9 mouse cellular contexts compared by ENCODE assay signal in the genomic region with DNA sequence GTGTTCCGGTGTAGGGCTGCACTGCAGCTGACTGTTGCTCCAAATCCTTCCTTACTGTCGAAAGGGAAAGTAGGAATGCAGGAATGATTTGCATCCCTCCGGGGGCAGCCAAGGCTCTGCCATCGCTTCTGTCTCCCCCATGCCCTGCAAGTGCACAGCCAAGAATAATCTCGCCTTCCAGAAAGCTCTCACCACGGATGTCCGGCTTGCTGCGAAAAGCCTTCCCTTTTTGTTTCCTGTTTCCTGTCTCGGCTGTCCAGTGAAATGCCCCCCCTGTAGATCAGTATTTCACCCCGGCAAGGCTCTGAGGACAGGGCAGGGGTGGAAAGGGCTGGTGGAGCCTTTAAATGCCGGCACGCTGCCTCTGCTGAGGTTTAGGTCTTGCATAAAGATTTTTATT. TPM values are rescaled to one million over a fixed set of nuclear protein-coding genes. Genes with fewer than 3 reads are reported as not detected.
DNase-seq lines count a peak whose midpoint lies in the region; ATAC-seq and TF ChIP-seq lines count a peak whose summit lies in the region.
"Had no signal": no experiment of that assay in that cellular context is flagged by ENCODE, and none has a peak within 500 bp of the region (broad histone marks: within the 10 kb centered on the region; RNA-seq: fewer than 3 reads in every experiment).

No protein-coding gene starts in this region.

- H3K4me1 ChIP-seq in bone marrow macrophage, adult 2 months (ENCODE audit: control insufficient read depth, insufficient read depth, low read length), result peaks cover 22% of the 10 kb centered on the region
- peaks cover 17% of the 10 kb centered on the region for H3K4me1 ChIP-seq in heart, embryonic 16.5 days (ENCODE audit: control insufficient read depth, insufficient read depth, low read length)
- H3K4me1 ChIP-seq in liver, embryonic 15.5 days (replicated peaks), result peaks cover 80% of the 10 kb centered on the region

- peak overlapping the region; percentile 55 for H3K4me2 ChIP-seq in heart, embryonic 16.5 days (ENCODE audit: low read depth, low read length)
- peak overlapping the region; percentile 65 for H3K4me2 ChIP-seq in liver, embryonic 15.5 days

- H3K36me3 ChIP-seq in heart, embryonic 16.5 days (ENCODE audit: control insufficient read depth, insufficient read depth), result no peaks in the 10 kb centered on the region
- no peaks in the 10 kb centered on the region for H3K36me3 ChIP-seq in liver, embryonic 15.5 days (replicated peaks)

- H3K9me3 ChIP-seq in heart, embryonic 16.5 days (replicated peaks; ENCODE audit: control insufficient read depth, low read length), result no peaks in the 10 kb centered on the region
- no peaks in the 10 kb centered on the region for H3K9me3 ChIP-seq in liver, embryonic 15.5 days (replicated peaks)

- DNase-seq in heart, adult 8-10 months (ENCODE audit: low spot score), result peak; percentile 43
- DNase-seq in heart, postnatal 4 days, result no peak
- no peak for DNase-seq in adrenal gland, postnatal 36 days
- no peak for DNase-seq in layer of hippocampus, adult 11-12 months (ENCODE audit: low spot score)
- no peak for DNase-seq in layer of hippocampus, adult 18-20 months (ENCODE audit: low spot score in 2 of 2)
- DNase-seq: gastrocnemius, postnatal 36 days had no signal

- WGBS in heart, embryonic 16.5 days, result 17% methylated on average over 12 of the region's 12 CpGs
- WGBS in liver, embryonic 15.5 days (ENCODE audit: insufficient replicate concordance), result 8% methylated on average over 12 of the region's 12 CpGs

- TF ChIP-seq CTCF in bone marrow macrophage, adult 2 months (IDR thresholded peaks at IDR 0.05; ENCODE audit: low read depth, low read length), result no peak

- H3K4me3 ChIP-seq in bone marrow macrophage, adult 2 months (ENCODE audit: insufficient read depth, low read length), result peak overlapping the region; percentile 42
- H3K4me3 ChIP-seq in heart, embryonic 16.5 days (ENCODE audit: low read length), result no peak overlapping the region; the same call in 1 of the 2 replicates
- H3K4me3 ChIP-seq in liver, embryonic 15.5 days (replicated peaks), result peak overlapping the region; percentile 26; the same call in 1 of the 2 replicates

- no peak for ATAC-seq in heart, embryonic 16.5 days (replicated peaks; ENCODE audit: extremely low read depth, insufficient read depth, low FRiP score)
- ATAC-seq in liver, embryonic 15.5 days (ENCODE audit: insufficient read depth), result no peak

- no peak for TF ChIP-seq POLR2A in bone marrow macrophage, adult 2 months (IDR thresholded peaks at IDR 0.05; ENCODE audit: borderline replicate concordance, low read depth, low read length)

- peak overlapping the region; percentile 47 for H3K9ac ChIP-seq in heart, embryonic 16.5 days (ENCODE audit: low read length)
- peak overlapping the region; percentile 30; the same call in 1 of the 2 replicates for H3K9ac ChIP-seq in liver, embryonic 15.5 days

- peaks cover 9% of the 10 kb centered on the region for H3K27me3 ChIP-seq in heart, embryonic 16.5 days (ENCODE audit: control insufficient read depth, insufficient read depth, low read length)
- H3K27me3 ChIP-seq in liver, embryonic 15.5 days, result peaks cover 14% of the 10 kb centered on the region

- no peak overlapping the region for H3K27ac ChIP-seq in bone marrow macrophage, adult 2 months (ENCODE audit: insufficient read depth, low read depth, low read length)
- H3K27ac ChIP-seq in heart, embryonic 16.5 days (ENCODE audit: low read length), result no peak overlapping the region
- H3K27ac ChIP-seq in liver, embryonic 15.5 days (replicated peaks), result peak overlapping the region; percentile 74

RNA-seq across cellular contexts. Expression of gene Gadd45g, which starts 3.7 kb away (rescaled TPM):
- 10 to 100 TPM in 2 of 4 experiments, 1 to 10 TPM in 2; 8.6 to 18.9 (median 10.7) TPM for total RNA-seq in heart, adult 8-10 months (2022)
- total RNA-seq in heart, postnatal 4 days (2021), result 10 to 100 TPM; 23.8 to 29.4 TPM
- 5.1 and 5.5 TPM in 2 replicates for polyA plus RNA-seq in bone marrow macrophage, adult 2 months (2012; ENCODE audit: insufficient read depth, insufficient read length, missing spikeins)
- polyA plus RNA-seq in heart, embryonic 16.5 days (2015; fragmentation: Nextera tagmentation; extraction: Ambion mirVana), result 43.1 and 52.1 TPM in 2 replicates
- polyA plus RNA-seq in liver, embryonic 15.5 days (2015; fragmentation: Nextera tagmentation; extraction: Ambion mirVana), result 13.3 and 14.0 TPM in 2 replicates
- total RNA-seq in adrenal gland, postnatal 36 days (2021), result 10 to 100 TPM; 71.8 to 72.5 TPM
- 10 to 100 TPM; 21.9 to 22.9 TPM for total RNA-seq in layer of hippocampus, adult 18-20 months (2021)

RNA-seq across cellular contexts. Expression of gene Sema4d, which starts 49.2 kb away (rescaled TPM):
- 10 to 100 TPM; 56.5 to 72.3 (median 68.6) TPM for total RNA-seq in heart, adult 8-10 months (2022)
- 10 to 100 TPM; 54.7 to 61.4 TPM for total RNA-seq in heart, postnatal 4 days (2021)
- 181 and 193 TPM in 2 replicates for polyA plus RNA-seq in bone marrow macrophage, adult 2 months (2012; ENCODE audit: insufficient read depth, insufficient read length, missing spikeins)
- 17.6 and 22.5 TPM in 2 replicates for polyA plus RNA-seq in heart, embryonic 16.5 days (2015; fragmentation: Nextera tagmentation; extraction: Ambion mirVana)
- polyA plus RNA-seq in liver, embryonic 15.5 days (2015; fragmentation: Nextera tagmentation; extraction: Ambion mirVana), result 3.8 and 4.6 TPM in 2 replicates
- 10 to 100 TPM; 12.4 to 15.7 TPM for total RNA-seq in adrenal gland, postnatal 36 days (2021)
- 10 to 100 TPM; 78.8 to 79.1 TPM for total RNA-seq in layer of hippocampus, adult 18-20 months (2021)
